Mouse (Mus musculus) thymus, postnatal 14 days (tissue): ENCODE data around the gene Vmn1r188.
A peak's percentile ranks its signal among the peaks of the same experiment; 100 is the strongest.
"Not testable (repeated sequence)": the region's sequence is repeated elsewhere in the genome, so short reads cannot be mapped to it uniquely, and the experiment has no call there.

Experiments used
- DNase-seq: peaks from one replicate; pipeline ENCODE4 v3.0.0; 2021

The Vmn1r188 gene

DNA sequence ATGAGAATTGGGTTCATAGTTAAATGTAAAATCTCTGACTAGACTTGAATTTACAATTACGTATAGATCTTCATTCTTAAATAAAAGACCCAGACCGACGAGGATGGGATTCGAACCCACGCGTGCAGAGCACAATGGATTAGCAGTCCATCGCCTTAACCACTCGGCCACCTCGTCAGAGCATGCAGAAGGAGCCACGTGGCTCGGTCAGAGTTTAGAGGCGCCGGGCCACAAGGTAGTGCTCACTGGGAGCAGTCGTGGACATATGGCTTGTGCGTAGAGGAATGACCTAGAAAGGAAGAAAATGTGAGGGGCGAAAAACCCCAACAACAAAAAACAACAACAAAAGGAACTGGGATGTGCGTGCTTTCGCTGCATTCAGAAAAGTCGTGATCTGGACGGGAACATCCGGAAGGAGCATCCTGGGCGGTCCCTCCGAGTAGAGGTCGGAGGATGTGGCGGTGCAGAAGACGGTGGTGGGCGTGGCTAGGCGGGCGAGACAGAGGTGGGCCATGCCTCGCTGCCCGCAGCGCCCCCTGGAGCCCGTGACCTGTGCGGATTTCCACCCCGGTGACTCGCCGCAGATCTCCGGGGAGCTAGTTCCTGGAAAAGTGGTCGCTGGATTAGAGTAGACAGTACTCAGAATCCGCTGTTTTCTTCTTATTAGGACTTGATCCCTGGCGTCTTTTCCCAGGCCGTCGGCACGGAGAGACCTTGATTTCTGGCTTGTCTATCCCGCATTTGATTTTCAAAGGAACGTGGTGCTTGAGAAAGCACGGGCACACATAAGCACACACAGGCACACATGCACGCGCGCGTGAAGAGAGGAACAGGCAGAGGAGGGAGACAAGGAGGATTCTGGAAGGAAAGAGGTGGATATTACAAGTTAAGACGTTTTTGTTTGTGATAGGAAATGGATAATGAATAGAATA lies 33.4 kb upstream of the Vmn1r188 start:
- peak; percentile 96 for DNase-seq

DNA sequence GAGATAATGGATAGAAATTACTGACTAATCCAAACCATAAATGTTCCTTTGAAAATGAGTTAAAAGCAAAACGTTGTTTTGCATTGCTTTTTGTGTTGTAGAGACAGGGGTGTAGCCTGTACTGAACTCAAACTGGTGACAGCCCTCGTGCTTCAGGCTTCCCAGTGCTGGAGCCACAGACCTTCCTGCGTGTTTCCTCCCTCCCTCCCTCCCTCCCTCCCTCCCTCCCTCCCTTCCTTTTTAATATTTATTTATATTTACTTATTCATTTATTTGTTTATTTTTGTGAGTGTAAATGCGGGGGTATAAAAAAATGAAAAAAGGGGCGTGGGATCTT lies 32.7 kb upstream of the Vmn1r188 start:
- peak; percentile 16 for DNase-seq

DNA sequence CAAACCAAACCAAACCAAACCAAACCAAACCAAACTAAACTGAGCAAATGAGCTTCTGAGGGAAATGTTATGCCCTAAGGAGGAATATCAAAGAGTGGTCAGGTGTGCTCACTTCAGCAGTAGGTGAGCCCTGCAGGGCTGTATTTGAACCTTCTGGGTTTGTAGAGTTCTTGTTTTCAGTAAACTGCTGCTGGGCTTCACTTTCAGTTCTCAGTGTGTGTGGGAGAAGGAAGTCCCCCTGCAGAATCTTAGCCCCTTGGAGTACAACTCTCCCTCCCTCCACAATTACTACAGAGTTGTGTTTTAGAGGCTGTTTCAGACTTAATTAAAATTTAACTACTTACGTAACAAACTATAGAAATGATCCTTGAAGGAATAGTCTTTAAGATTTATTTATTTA lies 30.5 kb upstream of the Vmn1r188 start:
- DNase-seq: no peak

DNA sequence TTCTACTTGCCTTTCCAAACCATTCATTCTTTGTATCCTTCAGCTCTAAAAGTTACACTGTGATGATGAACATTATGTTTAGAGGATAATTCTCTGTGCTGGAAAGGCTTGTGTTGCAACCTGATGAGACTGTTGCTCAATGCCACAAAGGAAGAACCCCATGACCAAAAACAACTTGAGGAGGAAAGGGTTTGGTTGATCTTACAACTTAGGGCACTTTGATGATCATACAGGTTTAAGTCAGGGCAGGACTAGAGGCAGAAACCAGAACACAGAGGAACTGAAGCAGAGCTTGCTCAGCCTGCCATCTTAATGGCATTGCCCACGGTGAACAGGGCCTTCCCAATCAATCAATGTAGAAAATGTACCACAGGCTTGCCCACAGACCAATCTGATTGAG lies 22.8 kb upstream of the Vmn1r188 start:
- no peak for DNase-seq

DNA sequence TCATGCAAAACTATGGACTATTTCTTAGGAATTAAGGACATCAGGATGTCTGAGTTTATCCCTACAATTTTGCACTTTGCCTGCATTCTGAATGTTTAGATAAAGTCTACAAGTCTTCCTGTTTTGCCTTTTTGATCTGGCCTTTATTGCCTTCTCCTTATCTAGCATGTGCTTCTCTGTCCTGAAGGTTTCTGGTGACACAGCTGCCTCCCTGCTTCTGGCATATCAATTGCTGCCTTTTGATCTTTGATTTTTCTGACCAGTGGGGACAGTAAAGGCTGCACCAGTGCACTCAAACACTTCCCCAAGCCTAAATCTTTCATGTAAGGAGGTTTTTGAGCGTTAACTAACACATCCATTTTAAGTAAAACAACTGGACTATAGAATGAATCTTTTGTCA lies 20.8 kb upstream of the Vmn1r188 start:
- no peak for DNase-seq

DNA sequence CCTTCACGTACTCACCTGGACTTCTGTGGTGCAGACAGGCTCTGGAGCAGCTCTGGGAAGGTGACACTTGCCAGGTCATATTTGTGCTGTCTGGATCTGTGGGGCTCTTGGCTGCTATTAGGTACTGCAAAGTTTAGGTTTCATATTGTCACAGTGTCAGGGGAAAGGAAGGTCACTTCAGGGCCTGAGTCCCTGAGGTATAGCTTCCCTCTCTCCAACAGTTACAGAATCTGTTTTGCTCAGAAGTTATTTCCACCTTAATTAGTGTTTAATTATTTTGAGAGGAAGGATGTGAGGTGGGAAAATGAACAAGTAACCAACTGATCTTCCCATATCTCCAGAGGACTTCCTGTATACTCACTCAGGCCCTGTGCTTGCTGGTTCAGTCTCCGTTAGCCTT lies 21.5 kb downstream of the Vmn1r188 start, which contains the start of gene Vmn1r189:
Gene Vmn1r189, minus strand, starts transcription at position 101 of the 400 bp plus-strand sequence.
- not testable (repeated sequence) for DNase-seq

DNA sequence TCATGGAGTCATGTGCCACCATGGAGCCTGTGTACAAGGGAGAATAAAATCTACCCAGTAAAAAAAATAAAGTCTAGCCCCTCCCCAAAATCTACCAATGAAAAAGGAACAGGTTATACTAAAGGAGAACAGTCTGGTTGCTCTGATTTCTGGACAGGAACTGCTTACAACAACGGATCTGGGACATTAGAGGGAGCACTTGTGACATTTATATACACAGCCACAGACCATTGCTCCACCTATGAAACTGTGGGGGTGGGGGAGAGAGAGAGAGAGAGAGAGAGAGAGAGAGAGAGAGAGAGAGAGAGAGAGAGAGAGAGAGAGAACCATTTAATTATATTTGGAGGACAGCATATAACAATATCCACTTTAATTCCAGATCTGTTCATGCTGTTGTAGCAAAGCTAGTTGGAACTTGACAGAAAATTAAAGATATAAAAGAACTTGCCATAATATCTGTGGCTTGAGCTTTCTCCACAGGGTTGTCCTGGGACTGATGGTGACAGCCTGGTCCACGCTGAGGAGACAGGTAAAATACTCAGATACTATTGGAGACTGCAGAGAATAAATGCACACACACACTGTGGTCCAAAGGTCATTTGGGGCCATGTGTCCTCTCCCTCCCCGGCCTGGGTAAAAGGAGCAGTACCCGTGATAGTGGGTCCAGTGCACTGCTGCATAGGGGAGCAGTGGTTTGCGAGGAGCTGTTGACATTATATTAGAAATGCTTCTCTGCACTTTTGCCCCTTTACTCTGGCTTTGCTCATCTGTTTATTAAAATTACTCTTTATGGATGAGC lies 52.5 kb downstream of the Vmn1r188 start:
- not testable (repeated sequence) for DNase-seq
